Mouse (Mus musculus): ENCODE measurements around the gene Tlr5.

Tlr5 gene

GRCm38 (mm10) chr1:182954287-182955046, at the start of gene Tlr5:
Gene Tlr5, plus strand, starts transcription at chr1:182954788.
- DNase-seq = peak in 1 of 2 experiments; percentile 12

- DNase-seq = no peak
Observed at GRCm38 (mm10) chr1:182905669-182906068, 48.9 kb upstream of the Tlr5 start.

- DNase-seq = peak in 1 of 2 experiments; percentile 7
Observed at GRCm38 (mm10) chr1:182908050-182909036, 46.2 kb upstream of the Tlr5 start.

GRCm38 (mm10) chr1:182909066-182909465, 45.5 kb upstream of the Tlr5 start:
- no peak for DNase-seq

GRCm38 (mm10) chr1:182909596-182909995, 45.0 kb upstream of the Tlr5 start:
- no peak for DNase-seq

GRCm38 (mm10) chr1:182912591-182912990, 42.0 kb upstream of the Tlr5 start:
- no peak for DNase-seq

GRCm38 (mm10) chr1:182914121-182914908, 40.3 kb upstream of the Tlr5 start:
- no peak for DNase-seq

- no peak for DNase-seq
Observed at GRCm38 (mm10) chr1:182916166-182916565, 38.4 kb upstream of the Tlr5 start.

- no peak for DNase-seq
Observed at GRCm38 (mm10) chr1:182918718-182919346, 35.8 kb upstream of the Tlr5 start.

GRCm38 (mm10) chr1:182922824-182923223, 31.8 kb upstream of the Tlr5 start:
- no peak for DNase-seq

GRCm38 (mm10) chr1:182926465-182926864, 28.1 kb upstream of the Tlr5 start:
- no peak for DNase-seq

GRCm38 (mm10) chr1:182927878-182928851, 26.4 kb upstream of the Tlr5 start:
- no peak for DNase-seq

- DNase-seq = no peak
Observed at GRCm38 (mm10) chr1:182935469-182935868, 19.1 kb upstream of the Tlr5 start.

- no peak for DNase-seq
Observed at GRCm38 (mm10) chr1:182937486-182938120, 17.0 kb upstream of the Tlr5 start.

GRCm38 (mm10) chr1:182941921-182942320, 12.7 kb upstream of the Tlr5 start:
- DNase-seq = no peak

GRCm38 (mm10) chr1:182943911-182944310, 10.7 kb upstream of the Tlr5 start:
- no peak for DNase-seq

- no peak for DNase-seq
Observed at GRCm38 (mm10) chr1:182944638-182945037, 9.9 kb upstream of the Tlr5 start.

- DNase-seq = no peak
Observed at GRCm38 (mm10) chr1:182945561-182945960, 9.0 kb upstream of the Tlr5 start.

- no peak for DNase-seq
Observed at GRCm38 (mm10) chr1:182951298-182951697, 3.3 kb upstream of the Tlr5 start.

GRCm38 (mm10) chr1:182953165-182953564, 1.4 kb upstream of the Tlr5 start:
- no peak for DNase-seq

- DNase-seq = no peak
Observed at GRCm38 (mm10) chr1:182953667-182954066, 921 bp upstream of the Tlr5 start.
